Mouse (Mus musculus): ENCODE measurements around the gene Elp6.

- TF ChIP-seq EP300 (IDR thresholded peaks at IDR 0.05; ENCODE audit: low read depth) (no peak), CTCF (IDR thresholded peaks at IDR 0.05; ENCODE audit: low read depth) (no peak)
These were observed 18.0 kb downstream of the Elp6 start for GRCm38 (mm10) chr9:110322972-110323371.

Measured in liver, embryonic 14.5 days (tissue).